Mouse (Mus musculus) adrenal gland, postnatal 25 days (tissue): ENCODE measurements around the gene Dok1. TPM values are rescaled to one million over a fixed set of nuclear protein-coding genes. Genes with fewer than 3 reads are reported as not detected.

ENCODE experiments used
- DNase-seq: peaks from one replicate; pipeline ENCODE4 v3.0.0; 2021; ENCODE audit warnings: mixed read lengths
- total RNA-seq: library from RNA; stranded (reverse); gene quantifications from 2 replicates; pipeline ENCODE4 v1.2.3, GENCODE M21; 2021

Dok1 gene
- total RNA-seq, 1 experiment from 2014 or later: 15.9 TPM

DNA sequence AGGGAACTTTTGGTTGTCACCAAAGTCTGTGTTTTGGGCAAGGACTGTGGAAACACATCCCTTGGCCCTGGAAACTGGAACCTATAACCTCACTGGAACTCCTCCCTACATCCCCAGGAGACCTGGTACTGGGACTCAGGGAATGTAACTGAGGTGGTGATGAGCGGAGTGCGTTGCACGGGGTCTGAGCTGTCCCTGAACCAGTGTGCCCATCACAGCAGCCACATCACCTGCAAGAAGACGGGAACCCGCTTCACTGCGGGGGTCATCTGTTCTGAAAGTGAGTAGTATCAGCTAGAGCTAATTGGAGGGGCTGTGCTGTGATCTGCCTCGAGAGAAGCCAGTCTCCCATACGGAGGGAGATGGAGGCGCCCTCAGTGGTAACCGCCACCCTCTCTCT is 16.1 kb upstream of the Dok1 start:
- no peak for DNase-seq

GRCm38 (mm10) chr6:83044742-83045141 is 11.5 kb upstream of the Dok1 start:
- DNase-seq: no peak

GRCm38 (mm10) chr6:83043993-83044392 is 10.7 kb upstream of the Dok1 start:
- no peak for DNase-seq

- DNase-seq: no peak
These were observed 10.3 kb upstream of the Dok1 start for GRCm38 (mm10) chr6:83043561-83043960.

GRCm38 (mm10) chr6:83040601-83041000 is 7.3 kb upstream of the Dok1 start:
- DNase-seq: no peak

GRCm38 (mm10) chr6:83038496-83039012 is 5.3 kb upstream of the Dok1 start:
- peak; percentile 95 for DNase-seq

DNA sequence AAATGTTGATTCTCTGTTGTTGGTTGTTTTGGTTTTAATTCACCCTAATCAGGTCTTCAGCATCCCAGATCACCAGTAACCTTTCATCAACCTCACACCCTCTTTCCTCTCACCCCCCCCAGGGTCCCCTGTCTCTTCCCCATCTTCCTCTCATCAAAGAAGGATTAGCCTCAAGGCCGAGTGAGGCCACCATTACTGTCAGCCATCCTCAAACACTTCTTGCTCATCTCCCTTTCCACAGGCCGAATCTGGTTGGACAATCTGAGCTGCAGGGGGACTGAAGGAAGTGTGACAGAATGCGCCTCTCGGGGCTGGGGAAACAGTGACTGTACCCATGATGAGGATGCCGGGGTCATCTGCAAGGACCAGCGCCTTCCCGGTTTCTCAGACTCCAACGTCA is 3.9 kb upstream of the Dok1 start:
- no peak for DNase-seq

- no peak for DNase-seq
These were observed 1.3 kb upstream of the Dok1 start for GRCm38 (mm10) chr6:83034463-83035055.

DNA sequence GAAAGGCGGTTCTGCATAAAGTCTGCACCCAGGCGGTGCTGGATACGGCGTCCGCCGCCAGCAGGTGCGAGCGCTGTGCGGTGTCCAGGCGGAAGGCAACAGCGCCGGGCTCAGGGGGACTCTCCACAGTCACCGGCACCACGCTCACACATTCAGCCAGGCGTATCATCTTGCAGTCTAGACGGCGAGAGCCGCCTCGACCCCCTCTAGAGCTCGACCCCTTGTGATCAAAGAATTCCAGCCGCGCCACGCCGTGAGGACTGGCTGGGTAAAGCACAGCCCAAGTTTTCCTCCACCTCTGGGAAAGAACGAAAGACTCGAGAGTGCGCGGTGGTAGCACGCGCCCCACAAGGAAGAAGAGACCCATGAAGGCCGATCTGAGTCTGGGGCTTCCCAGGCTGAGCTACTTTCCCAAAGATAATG is 491 bp downstream of the Dok1 start:
- peak; percentile 50 for DNase-seq

DNA sequence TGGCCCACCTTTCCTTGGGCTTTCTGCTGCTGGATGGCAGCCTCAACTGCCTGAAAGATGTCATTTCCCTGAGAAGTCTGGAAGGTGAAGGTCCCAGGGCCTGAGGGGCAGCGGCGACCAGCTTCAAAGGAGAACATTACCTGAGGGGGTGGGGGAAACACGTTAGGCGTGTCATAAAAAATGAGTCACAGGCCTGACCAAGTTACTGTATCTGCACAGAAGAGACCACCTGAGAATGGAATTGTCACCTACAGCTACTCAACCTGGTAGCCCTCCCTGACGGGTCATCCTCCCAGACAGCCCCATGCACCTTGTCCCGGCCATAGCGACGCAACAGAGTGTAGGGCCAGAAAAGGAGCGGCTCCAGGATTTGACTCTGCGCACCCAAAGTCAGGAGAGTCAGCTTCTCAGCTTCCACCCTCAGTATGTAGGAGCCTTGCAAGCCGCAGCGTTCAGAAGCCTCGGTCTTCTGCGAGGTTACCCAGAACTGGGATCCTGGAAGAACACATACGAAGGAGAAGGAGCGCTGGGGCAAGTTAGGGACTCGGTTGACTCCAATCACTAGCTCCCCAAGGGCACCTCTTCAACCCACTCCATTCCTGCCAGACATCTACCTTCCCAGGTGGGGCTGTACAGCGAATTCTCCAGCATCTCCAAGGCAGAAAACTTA is 1.2 kb downstream of the Dok1 start:
- no peak for DNase-seq

GRCm38 (mm10) chr6:83031111-83031510 is 2.2 kb downstream of the Dok1 start:
- no peak for DNase-seq

DNA sequence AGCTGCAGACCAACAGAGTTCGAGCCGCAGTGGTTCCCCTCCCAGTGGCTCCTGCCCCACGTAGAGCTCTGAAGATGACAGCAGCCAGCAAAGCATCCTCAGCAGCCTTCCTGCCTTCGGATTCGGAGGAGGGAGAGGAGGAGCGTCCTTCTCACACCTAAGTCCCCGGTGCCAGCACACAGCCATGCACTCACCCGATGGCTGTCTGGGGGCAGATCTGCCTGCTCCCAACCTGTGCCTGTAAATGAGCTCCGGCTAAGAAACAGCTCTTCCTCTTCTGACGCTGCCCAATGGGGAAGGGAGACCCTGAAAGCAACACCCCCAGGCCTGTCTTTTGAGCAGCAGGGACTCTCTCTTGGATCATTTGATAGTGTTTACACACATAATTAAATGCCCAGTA is 3.5 kb downstream of the Dok1 start:
- DNase-seq: no peak

- DNase-seq: no peak
These were observed 5.6 kb downstream of the Dok1 start for GRCm38 (mm10) chr6:83027706-83028105.

GRCm38 (mm10) chr6:83027293-83027692 is 6.0 kb downstream of the Dok1 start:
- no peak for DNase-seq

GRCm38 (mm10) chr6:83025221-83025620 is 8.1 kb downstream of the Dok1 start:
- DNase-seq: no peak

- no peak for DNase-seq
These were observed 8.8 kb downstream of the Dok1 start for GRCm38 (mm10) chr6:83024421-83024820.

DNA sequence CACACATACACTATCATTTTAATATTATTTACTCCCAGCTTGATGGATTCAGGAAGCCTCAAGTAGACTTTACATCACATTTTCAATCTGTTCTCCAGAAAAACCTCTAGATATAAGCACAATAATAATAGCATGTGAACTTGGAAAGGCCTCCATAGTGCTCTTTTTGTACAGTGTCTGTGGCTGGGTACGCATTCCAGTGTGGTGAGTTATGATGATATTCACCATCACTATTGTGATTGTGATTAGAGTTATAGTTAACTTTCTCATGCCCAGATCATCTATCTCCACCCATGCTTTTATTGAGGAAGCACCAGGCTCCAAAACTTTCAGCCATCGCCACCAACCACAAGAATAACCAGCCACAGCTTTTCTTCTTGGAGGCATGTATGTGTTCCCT is 9.5 kb downstream of the Dok1 start:
- DNase-seq: no peak

GRCm38 (mm10) chr6:83023008-83023407 is 10.3 kb downstream of the Dok1 start:
- DNase-seq: no peak

GRCm38 (mm10) chr6:83020836-83021593 is 12.3 kb downstream of the Dok1 start:
- DNase-seq: no peak

DNA sequence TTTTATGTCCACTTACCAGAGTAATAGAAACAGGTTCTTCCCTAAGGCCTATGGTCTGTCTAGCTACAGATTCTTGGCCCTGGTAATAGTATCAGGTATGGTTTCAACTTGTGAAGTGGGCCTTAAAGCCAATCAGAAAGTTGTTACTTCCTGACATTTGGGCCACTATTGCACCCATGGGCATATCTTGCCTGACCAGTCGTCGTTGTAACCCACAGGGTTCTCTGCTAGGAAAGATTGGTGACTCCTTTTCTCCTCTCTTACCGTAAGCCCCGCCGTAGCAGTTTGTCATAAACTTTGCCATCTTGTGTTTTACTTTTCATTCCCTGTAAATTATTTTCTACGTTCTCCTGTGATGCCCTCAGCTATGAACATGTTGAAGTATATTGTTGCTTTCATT is 13.2 kb downstream of the Dok1 start:
- no peak for DNase-seq

DNA sequence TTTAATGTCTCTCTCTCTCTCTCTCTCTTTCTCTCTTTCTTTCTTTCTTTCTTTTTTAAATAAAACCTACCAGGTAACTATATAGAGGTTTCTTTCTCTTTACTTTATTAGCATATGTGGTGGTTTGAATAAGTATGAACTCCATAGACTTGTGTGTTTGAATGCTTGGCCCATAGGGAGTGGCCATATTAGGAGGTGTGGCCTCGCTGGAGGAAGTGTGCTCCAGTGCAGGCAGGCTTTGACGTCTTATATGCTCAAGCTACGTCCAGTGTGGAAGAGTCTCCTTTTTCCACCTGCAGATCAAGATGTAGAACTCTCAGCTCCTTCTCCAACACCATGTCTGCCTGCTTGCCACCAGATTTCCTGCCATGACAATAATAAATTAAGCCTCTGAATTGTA is 14.2 kb downstream of the Dok1 start:
- no peak for DNase-seq

GRCm38 (mm10) chr6:83017190-83017589 is 16.1 kb downstream of the Dok1 start:
- DNase-seq: no peak

- no peak for DNase-seq
These were observed 17.5 kb downstream of the Dok1 start for GRCm38 (mm10) chr6:83015749-83016148.
